Mouse (Mus musculus): ENCODE results near the gene Mageb1. TPM values are rescaled to one million over a fixed set of nuclear protein-coding genes. Genes with fewer than 3 reads are reported as not detected.
"Not testable (repeated sequence)": the region's sequence is repeated elsewhere in the genome, so short reads cannot be mapped to it uniquely, and the experiment has no call there.

The Mageb1 gene
- polyA plus RNA-seq (2016; fragmentation: Nextera tagmentation; extraction: Ambion mirVana), result not detected in 2 replicates

DNA sequence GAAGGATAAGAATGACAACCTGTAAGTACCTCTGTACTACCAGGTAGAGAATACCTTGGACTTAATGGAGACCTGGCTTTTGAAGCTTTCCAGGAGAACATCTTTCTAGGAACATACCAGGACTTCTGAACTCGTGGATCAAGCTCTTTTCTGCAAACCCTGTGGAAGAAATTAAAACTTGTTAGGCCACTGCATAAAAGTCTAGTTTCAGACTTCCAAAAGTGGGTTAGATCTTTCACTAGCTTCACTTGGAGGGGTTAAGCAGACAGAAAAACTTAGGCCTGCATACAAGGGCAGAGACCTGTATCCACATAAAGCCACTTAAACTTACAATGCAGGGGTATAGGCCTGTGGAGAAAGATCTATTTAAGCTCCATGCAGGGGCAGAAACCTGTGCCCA lies at the start of gene Mageb1:
Mageb1 (minus strand) TSS at position 101 of the 400 bp plus-strand sequence.
- WGBS, result 27% methylated on average over 1 of the region's 1 CpGs
- H3K36me3 ChIP-seq (replicated peaks); H3K4me3 ChIP-seq; H3K27ac ChIP-seq; H3K4me1 ChIP-seq; H3K9me3 ChIP-seq; DNase-seq (ENCODE audit: extremely low spot score, low spot score); H3K27me3 ChIP-seq (ENCODE audit: poor library complexity, severe bottlenecking): not testable (repeated sequence)

Other genes starting within 250 kb of the Mageb1 start
- not detected in 2 replicates for gene Mageb5, start 233.3 kb downstream of the Mageb1 start, polyA plus RNA-seq (2016; fragmentation: Nextera tagmentation; extraction: Ambion mirVana)

Measured in forebrain, embryonic 10.5 days (tissue).